Mouse (Mus musculus) frontal cortex, adult 2 months (tissue): ENCODE results near the gene Igfals. TPM values are rescaled to one million over a fixed set of nuclear protein-coding genes. Genes with fewer than 3 reads are reported as not detected.

Experiments
- DNase-seq, 2 experiments: peaks; one replicate each; pipeline ENCODE4 v3.0.0; 2022; ENCODE audit warnings: low spot score in 1 of 2; ENCODE audit errors: extremely low spot score in 1 of 2
- polyA plus RNA-seq: library from polyadenylated mRNA; depleted of rRNA; stranded (reverse); fragments of >200 nt; gene quantifications from 2 replicates; pipeline ENCODE4 v1.2.3, GENCODE M21; 2012

Igfals gene
- polyA plus RNA-seq, 1 experiment, result 0.16 TPM

DNA sequence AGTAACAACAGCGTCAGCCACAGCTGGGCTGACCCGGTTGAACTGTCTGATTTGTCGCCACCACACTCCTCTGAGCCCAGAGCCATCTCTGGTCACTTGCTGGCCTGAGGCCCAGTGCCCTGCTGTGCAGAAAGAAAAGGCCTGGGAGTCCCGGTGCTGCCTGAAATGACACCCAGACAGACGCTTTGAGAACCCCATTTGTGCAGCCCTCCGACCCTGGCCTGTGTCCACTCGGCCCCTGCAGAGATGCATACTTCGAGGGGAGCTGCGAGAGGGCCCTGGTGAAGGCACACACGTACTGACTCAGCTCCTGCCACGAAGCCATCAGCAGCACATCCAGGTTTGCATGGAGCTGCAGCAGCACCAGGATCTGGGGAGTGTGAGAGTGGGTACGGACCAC is 27.0 kb downstream of the Igfals start:
- no peak for DNase-seq

DNA sequence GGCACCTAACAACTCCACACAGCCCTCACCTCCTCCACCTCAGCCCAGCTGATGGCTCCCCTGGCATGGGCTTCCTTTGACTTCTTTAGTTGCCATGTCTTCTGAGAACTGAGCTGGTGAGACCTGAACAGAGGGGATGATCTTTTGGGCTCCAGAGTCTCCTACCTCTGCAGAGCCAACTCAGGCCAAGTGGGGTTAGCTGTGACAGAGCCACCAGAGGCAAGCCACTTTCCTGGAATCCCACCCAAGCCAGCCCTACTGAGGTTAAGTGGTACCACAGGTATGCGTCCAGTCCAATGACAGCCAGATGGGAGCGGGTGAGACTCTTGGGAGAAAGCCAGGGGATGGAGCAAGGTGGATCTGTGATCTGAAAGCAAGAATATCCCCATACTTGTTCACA is 27.5 kb downstream of the Igfals start:
- DNase-seq, result no peak

DNA sequence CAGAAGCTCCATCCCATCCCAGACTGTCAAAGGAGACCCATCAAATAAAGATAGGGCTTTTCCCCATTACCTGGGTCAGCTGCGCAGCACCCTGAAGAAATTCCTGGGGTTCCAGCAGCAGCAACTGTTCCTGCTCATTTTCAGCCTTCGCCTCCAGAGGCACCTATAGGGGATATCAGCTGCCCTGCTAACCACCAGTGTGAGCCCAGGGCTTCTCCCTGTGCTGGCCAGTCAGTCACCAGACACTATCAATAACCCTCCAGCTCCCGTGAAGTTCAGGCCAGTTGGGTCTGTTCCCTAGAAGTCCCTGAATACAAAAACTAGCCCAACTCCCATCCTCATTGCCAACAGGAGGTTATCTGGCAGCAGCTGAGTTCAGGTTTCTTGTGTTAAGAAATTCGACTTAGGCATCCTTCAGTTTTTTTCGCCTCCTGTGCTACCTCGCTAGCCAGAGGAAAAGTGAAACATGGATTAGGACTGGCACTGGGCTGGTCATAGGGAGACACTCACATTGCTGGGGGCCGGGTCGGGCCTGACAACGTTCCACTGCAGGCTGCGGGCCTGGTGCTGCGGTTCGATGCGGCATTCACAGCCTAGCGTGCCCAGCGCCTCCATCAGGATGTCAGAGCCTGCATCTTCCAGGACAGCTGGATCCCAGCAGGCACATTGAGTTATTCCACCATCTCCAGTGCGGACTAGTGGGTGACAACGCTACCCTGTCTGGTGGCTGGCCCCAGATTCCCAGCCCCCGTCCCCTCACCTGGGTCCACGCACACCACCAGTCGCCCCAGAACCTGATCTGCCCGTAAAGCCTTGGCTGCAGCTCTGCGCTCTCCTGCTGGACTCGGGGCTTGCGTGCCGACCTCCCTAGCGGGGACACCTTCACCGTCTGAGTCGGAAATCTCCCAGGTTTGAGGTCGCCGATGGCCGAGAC is 28.5 kb downstream of the Igfals start:
- DNase-seq, result no peak

GRCm38 (mm10) chr17:24894995-24895547 is 29.3 kb downstream of the Igfals start, which contains the start of the genes Eme2 and Mrps34:
Eme2 (minus strand) TSS chr17:24895087.
Mrps34 (plus strand) TSS chr17:24895116.
- DNase-seq, result peak in 1 of 2 experiments; percentile 88

DNA sequence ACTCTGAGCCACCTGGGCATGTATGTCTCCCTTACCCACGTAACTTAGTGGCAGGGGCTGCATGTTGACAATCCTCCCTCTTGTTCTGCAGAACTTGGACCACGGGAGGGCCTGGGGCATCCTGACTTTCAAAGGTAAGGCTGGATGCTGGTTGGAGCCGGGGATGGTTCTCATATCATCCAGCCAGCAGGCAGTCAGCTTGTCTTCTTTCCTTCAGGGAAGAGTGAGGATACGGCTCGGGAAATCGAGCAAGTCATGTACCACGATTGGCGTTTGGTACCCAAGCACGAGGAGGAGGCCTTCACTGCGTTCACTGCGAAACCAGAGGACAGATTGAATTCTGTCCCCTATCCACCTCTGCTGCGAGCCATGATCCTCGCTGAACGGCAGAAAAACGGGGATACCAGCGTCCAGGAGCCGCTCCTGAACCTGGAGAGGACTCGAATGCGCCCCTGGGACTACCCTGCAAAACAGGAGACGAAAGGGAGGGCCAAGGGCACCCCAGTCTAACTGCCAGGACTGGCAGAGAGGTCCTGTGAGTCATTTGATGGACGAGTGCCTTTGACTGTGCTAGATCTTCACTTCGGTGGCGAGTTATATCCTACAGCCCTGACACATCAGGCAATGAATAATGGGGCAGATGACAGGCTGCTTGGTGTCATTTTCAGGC is 29.9 kb downstream of the Igfals start:
- no peak for DNase-seq

GRCm38 (mm10) chr17:24896241-24896992 is 30.6 kb downstream of the Igfals start, which contains the start of gene Nme3:
Nme3 (plus strand) TSS chr17:24896500.
- peak in 1 of 2 experiments; percentile 73 for DNase-seq

DNA sequence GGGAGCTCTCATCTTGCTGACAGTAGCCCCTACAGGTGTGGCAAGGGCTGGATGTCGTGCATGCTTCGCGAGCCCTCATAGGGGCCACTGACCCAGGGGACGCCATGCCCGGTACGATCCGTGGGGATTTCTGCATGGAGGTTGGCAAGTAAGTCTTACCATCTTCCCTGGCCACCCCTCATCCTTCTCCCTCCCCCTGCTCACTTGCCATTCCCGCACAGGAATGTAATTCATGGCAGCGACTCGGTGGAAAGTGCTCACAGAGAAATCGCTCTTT is 31.1 kb downstream of the Igfals start:
- DNase-seq, result peak in 1 of 2 experiments; percentile 32

GRCm38 (mm10) chr17:24897600-24897999 is 31.8 kb downstream of the Igfals start:
- DNase-seq, result no peak

GRCm38 (mm10) chr17:24898041-24898854 is 32.5 kb downstream of the Igfals start:
- DNase-seq, result no peak

- no peak for DNase-seq
Measured at GRCm38 (mm10) chr17:24899153-24899552, 33.4 kb downstream of the Igfals start.

DNA sequence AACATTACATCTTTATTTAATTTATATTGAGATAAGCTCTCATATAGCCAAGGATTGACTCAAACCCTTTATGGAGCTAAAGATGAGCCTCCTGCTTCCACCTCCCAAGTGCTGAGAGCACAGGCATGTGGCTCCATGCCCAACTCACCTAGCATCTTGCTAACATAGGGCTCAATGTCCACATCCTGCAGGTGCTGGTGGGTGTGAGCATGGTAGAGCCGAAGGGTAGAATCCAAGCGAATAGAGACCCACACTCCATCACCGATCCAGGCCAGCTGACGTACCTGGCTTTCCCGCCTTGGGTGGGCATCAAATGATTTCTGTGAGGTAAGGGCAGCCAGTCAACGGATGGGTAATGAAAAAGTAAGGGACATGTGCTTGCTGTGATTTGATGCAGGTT is 34.2 kb downstream of the Igfals start:
- no peak for DNase-seq

DNA sequence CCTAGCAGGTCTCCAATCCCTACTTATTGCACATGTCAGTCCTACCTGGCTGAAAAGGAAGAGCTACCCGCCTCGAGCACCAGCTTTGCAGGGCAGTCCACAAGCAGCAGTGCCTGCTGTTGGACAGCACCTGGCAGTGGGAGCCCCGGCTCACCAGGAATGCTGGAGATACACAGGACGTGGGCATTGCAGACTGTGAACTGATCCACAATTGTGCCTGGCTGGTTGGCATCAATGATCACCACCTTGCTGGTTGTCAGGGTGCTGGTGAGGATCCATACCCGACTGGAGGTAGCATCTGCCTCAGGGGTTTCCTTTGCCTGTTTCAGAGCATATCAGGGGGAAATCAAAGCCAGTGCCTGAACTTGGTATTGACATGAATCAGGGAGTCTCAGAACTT is 36.3 kb downstream of the Igfals start:
- no peak for DNase-seq

- no peak for DNase-seq
Measured at GRCm38 (mm10) chr17:24902671-24903474, 37.1 kb downstream of the Igfals start.

- DNase-seq, result no peak
Measured at GRCm38 (mm10) chr17:24903767-24904166, 38.0 kb downstream of the Igfals start.

- no peak for DNase-seq
Measured at GRCm38 (mm10) chr17:24907591-24907990, 41.8 kb downstream of the Igfals start.

GRCm38 (mm10) chr17:24913984-24914383 is 48.2 kb downstream of the Igfals start:
- no peak for DNase-seq

GRCm38 (mm10) chr17:24923246-24923645 is 57.4 kb downstream of the Igfals start:
- no peak for DNase-seq

GRCm38 (mm10) chr17:24929506-24929905 is 63.7 kb downstream of the Igfals start:
- DNase-seq, result no peak
